Mouse (Mus musculus) heart, embryonic 16.5 days (tissue): ENCODE measurements around the gene Sec13. TPM values are rescaled to one million over a fixed set of nuclear protein-coding genes. Genes with fewer than 3 reads are reported as not detected.

ENCODE experiments used
- ATAC-seq: fragments of 200-750 bp; cut with Nextera tagmentation; replicated peaks from 2 replicates; pipeline ENCODE4 v1.8.0; 2017; ENCODE audit warnings: moderate number of reproducible peaks; ENCODE audit not compliant: insufficient read depth, low FRiP score; ENCODE audit errors: extremely low read depth
- H3K27ac ChIP-seq: fragments of 300-500 bp; sonication (generic); 2 replicates; pipeline ENCODE4 v1.5.1; 2014; ENCODE audit warnings: mild to moderate bottlenecking, low read length, control low read depth, moderate library complexity
- H3K27me3 ChIP-seq: fragments of 300-500 bp; sonication (generic); 2 replicates; pipeline ENCODE4 v1.6.1; 2014; ENCODE audit warnings: low read length, mixed read lengths; ENCODE audit not compliant: control insufficient read depth, insufficient read depth
- H3K36me3 ChIP-seq: fragments of 300-500 bp; sonication (generic); 2 replicates; pipeline ENCODE4 v1.6.1; 2014; ENCODE audit not compliant: control insufficient read depth, insufficient read depth
- H3K4me1 ChIP-seq: fragments of 300-500 bp; sonication (generic); 2 replicates; pipeline ENCODE4 v1.6.1; 2014; ENCODE audit warnings: low read length, mixed read lengths; ENCODE audit not compliant: control insufficient read depth, insufficient read depth
- H3K4me2 ChIP-seq: fragments of 300-500 bp; sonication (generic); 2 replicates; pipeline ENCODE4 v1.6.1; 2014; ENCODE audit warnings: low read depth, mild to moderate bottlenecking, control low read depth, low read length
- H3K4me3 ChIP-seq: fragments of 300-500 bp; sonication (generic); 2 replicates; pipeline ENCODE4 v1.5.1; 2014; ENCODE audit warnings: mild to moderate bottlenecking, control low read depth, low read length
- H3K9ac ChIP-seq: fragments of 300-500 bp; sonication (generic); 2 replicates; pipeline ENCODE4 v1.6.1; 2014; ENCODE audit warnings: low read length, control low read depth
- H3K9me3 ChIP-seq: fragments of 300-500 bp; sonication (generic); replicated peaks from 2 replicates; pipeline ENCODE4 v1.6.1; 2016; ENCODE audit warnings: low read length; ENCODE audit not compliant: control insufficient read depth
- WGBS: fragments of 180-500 bp; shearing (Covaris S2); extraction: QIAGEN DNeasy Blood & Tissue Kit; methylation state at CpG from one replicate; pipeline ENCODE4 v1.1.7; 2014; 5-methylcytosine and 5-hydroxymethylcytosine counted together
- polyA plus RNA-seq: library from polyadenylated mRNA; unstranded; fragments of >200 nt; fragmentation: Nextera tagmentation; extraction: Ambion mirVana; gene quantifications from 2 replicates; pipeline ENCODE4 v1.2.1, GENCODE M21; 2015

Sec13 gene
- polyA plus RNA-seq, 1 experiment from 2014 or later: 187 TPM

GRCm38 (mm10) chr6:113745117-113745516, 4.6 kb upstream of the Sec13 start:
- Histone ChIP-seq H3K27me3 (peaks cover 27% of the 10 kb centered on the region), H3K36me3 (no peaks in the 10 kb centered on the region), H3K27ac (no peak overlapping the region), H3K9ac (no peak overlapping the region), H3K4me3 (no peak overlapping the region), H3K4me2 (no peak overlapping the region), H3K9me3 (no peaks in the 10 kb centered on the region), H3K4me1 (no peaks in the 10 kb centered on the region)
- ATAC-seq: no peak

- ATAC-seq: no peak
- 38% methylated on average over 1 of the region's 1 CpGs for WGBS
- no peaks in the 10 kb centered on the region for H3K36me3 ChIP-seq
- H3K27ac ChIP-seq: no peak overlapping the region
- no peak overlapping the region for H3K4me3 ChIP-seq
- no peaks in the 10 kb centered on the region for H3K9me3 ChIP-seq
- peaks cover 11% of the 10 kb centered on the region for H3K27me3 ChIP-seq
- peaks cover 11% of the 10 kb centered on the region for H3K4me1 ChIP-seq
- H3K9ac ChIP-seq: no peak overlapping the region
- no peak overlapping the region for H3K4me2 ChIP-seq
These were observed 2.6 kb upstream of the Sec13 start for GRCm38 (mm10) chr6:113743111-113743510.

- Histone ChIP-seq H3K36me3 (no peaks in the 10 kb centered on the region), H3K27ac (no peak overlapping the region), H3K27me3 (peaks cover 7% of the 10 kb centered on the region; the same call in 1 of the 2 replicates), H3K4me1 (peaks cover 11% of the 10 kb centered on the region), H3K4me2 (no peak overlapping the region), H3K4me3 (no peak overlapping the region), H3K9ac (no peak overlapping the region), H3K9me3 (no peaks in the 10 kb centered on the region)
- 52% methylated on average over 1 of the region's 1 CpGs for WGBS
- ATAC-seq: no peak
These were observed 1.8 kb upstream of the Sec13 start for GRCm38 (mm10) chr6:113742321-113742720.

GRCm38 (mm10) chr6:113741425-113741824, 882 bp upstream of the Sec13 start:
- peaks cover under 1% of the 10 kb centered on the region; the same call in 1 of the 2 replicates for H3K36me3 ChIP-seq
- peaks cover 6% of the 10 kb centered on the region; the same call in 1 of the 2 replicates for H3K27me3 ChIP-seq
- H3K4me3 ChIP-seq: no peak overlapping the region
- no peak for ATAC-seq
- no peak overlapping the region for H3K9ac ChIP-seq
- H3K4me2 ChIP-seq: no peak overlapping the region
- no peak overlapping the region for H3K27ac ChIP-seq
- H3K4me1 ChIP-seq: peaks cover 11% of the 10 kb centered on the region
- no peaks in the 10 kb centered on the region for H3K9me3 ChIP-seq
- 65% methylated on average over 2 of the region's 2 CpGs for WGBS

- 85% methylated on average over 9 of the region's 9 CpGs for WGBS
- H3K27ac ChIP-seq: no peak overlapping the region
- H3K4me2 ChIP-seq: no peak overlapping the region
- H3K36me3 ChIP-seq: peaks cover 31% of the 10 kb centered on the region
- no peak overlapping the region for H3K4me3 ChIP-seq
- H3K4me1 ChIP-seq: peaks cover 11% of the 10 kb centered on the region
- no peaks in the 10 kb centered on the region for H3K27me3 ChIP-seq
- no peaks in the 10 kb centered on the region for H3K9me3 ChIP-seq
- no peak for ATAC-seq
- no peak overlapping the region for H3K9ac ChIP-seq
These were observed 3.1 kb downstream of the Sec13 start for GRCm38 (mm10) chr6:113737318-113738046.

GRCm38 (mm10) chr6:113731296-113731695, 9.2 kb downstream of the Sec13 start:
- no peak overlapping the region for H3K27ac ChIP-seq

GRCm38 (mm10) chr6:113728181-113728580, 12.4 kb downstream of the Sec13 start:
- WGBS: 81% methylated on average over 7 of the region's 7 CpGs
- ATAC-seq: no peak
- peaks cover 72% of the 10 kb centered on the region for H3K36me3 ChIP-seq

More at GRCm38 (mm10) chr6:113731296-113731695, 9.2 kb downstream of the Sec13 start:
- Histone ChIP-seq H3K4me3 (no peak overlapping the region), H3K4me2 (no peak overlapping the region), H3K36me3 (peaks cover 88% of the 10 kb centered on the region), H3K4me1 (no peaks in the 10 kb centered on the region), H3K9me3 (no peaks in the 10 kb centered on the region), H3K9ac (no peak overlapping the region), H3K27me3 (no peaks in the 10 kb centered on the region)
- ATAC-seq: no peak
- WGBS: 85% methylated on average over 3 of the region's 3 CpGs

GRCm38 (mm10) chr6:113721061-113721460, 19.5 kb downstream of the Sec13 start:
- no peaks in the 10 kb centered on the region for H3K4me1 ChIP-seq
- ATAC-seq: no peak
- no peak overlapping the region for H3K27ac ChIP-seq
- peaks cover 28% of the 10 kb centered on the region for H3K36me3 ChIP-seq
- WGBS: 79% methylated on average over 4 of the region's 4 CpGs
- no peak overlapping the region for H3K4me3 ChIP-seq
- no peak overlapping the region for H3K4me2 ChIP-seq
- no peaks in the 10 kb centered on the region for H3K27me3 ChIP-seq
- H3K9me3 ChIP-seq: no peaks in the 10 kb centered on the region
- H3K9ac ChIP-seq: no peak overlapping the region

More at GRCm38 (mm10) chr6:113728181-113728580, 12.4 kb downstream of the Sec13 start:
- no peaks in the 10 kb centered on the region for H3K4me1 ChIP-seq
- H3K9me3 ChIP-seq: no peaks in the 10 kb centered on the region
- H3K4me3 ChIP-seq: no peak overlapping the region
- H3K9ac ChIP-seq: no peak overlapping the region
- no peaks in the 10 kb centered on the region for H3K27me3 ChIP-seq
- H3K4me2 ChIP-seq: no peak overlapping the region
- no peak overlapping the region for H3K27ac ChIP-seq

- H3K4me3 ChIP-seq: no peak within 1 kb of the TSS
- no peaks in the 10 kb centered on the region for H3K4me1 ChIP-seq
- no peak within 1 kb of the TSS for H3K9ac ChIP-seq
- no peak within 1 kb of the TSS for H3K4me2 ChIP-seq
- no peaks in the 10 kb centered on the region for H3K9me3 ChIP-seq
- no peak within 1 kb of the TSS for H3K27ac ChIP-seq
- no peak for ATAC-seq
- no peaks in the 10 kb centered on the region for H3K27me3 ChIP-seq
- WGBS: 84% methylated on average over 3 of the region's 3 CpGs
- H3K36me3 ChIP-seq: peaks cover 35% of the 10 kb centered on the region
These were observed 20.7 kb downstream of the Sec13 start, which contains the start of gene Ghrl for GRCm38 (mm10) chr6:113719878-113720277. Ghrl (minus strand) TSS chr6:113719880.
